Mouse (Mus musculus) kidney, adult 2 months (tissue): ENCODE measurements around the gene Lrrc74b.

Experiments used
- CTCF ChIP-seq: fragments of 200-500 bp; conservative IDR thresholded peaks from 2 replicates; pipeline ENCODE4 v1.5.1; 2011; ENCODE audit warnings: low read depth, mild to moderate bottlenecking, control low read depth, low read length, moderate library complexity, mixed read lengths; ENCODE audit not compliant: insufficient read depth, insufficient read length
- POLR2A ChIP-seq: fragments of 200-500 bp; IDR thresholded peaks from one replicate; pipeline ENCODE4 v1.6.1; 2011; ENCODE audit warnings: low read depth, low read length, control low read depth

DNA sequence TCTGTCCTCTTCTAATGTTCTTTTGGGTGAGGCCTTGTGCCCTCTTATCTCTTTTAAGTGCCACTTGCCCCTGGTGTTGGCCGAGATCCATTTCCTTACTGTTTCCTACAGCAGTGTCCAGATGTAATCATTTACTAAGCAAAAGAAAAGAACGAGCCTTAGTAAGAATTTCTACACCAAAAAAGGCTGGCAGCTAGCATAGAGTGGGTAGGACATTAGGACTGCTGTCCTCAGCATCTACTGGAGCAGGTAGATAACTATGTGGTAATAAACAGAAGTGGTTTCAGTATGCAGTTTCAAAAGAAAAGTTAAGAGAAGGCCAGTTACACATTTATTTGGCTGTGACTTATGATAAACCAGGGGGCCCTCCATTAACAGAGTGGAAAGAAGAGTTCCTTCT is 50.4 kb downstream of the Lrrc74b start:
- TF ChIP-seq CTCF (no peak), POLR2A (no peak)
